Mouse (Mus musculus) lung, adult 2 months (tissue): ENCODE data around the gene Eid1.

Source experiments
- CTCF ChIP-seq: fragments of 200-500 bp; IDR thresholded peaks from 2 replicates; pipeline ENCODE4 v1.5.1; 2011; ENCODE audit warnings: mild to moderate bottlenecking, low read length, control low read depth; ENCODE audit not compliant: insufficient read depth
- POLR2A ChIP-seq: fragments of 200-500 bp; IDR thresholded peaks from 2 replicates; pipeline ENCODE4 v1.6.1; 2011; ENCODE audit warnings: low read depth, mild to moderate bottlenecking, control low read depth, low read length, borderline replicate concordance; ENCODE audit errors: extremely low read depth

GRCm38 (mm10) chr2:125702851-125703250 is 30.0 kb downstream of the Eid1 start:
- TF ChIP-seq CTCF (no peak), POLR2A (no peak)
